Mouse (Mus musculus) megakaryocyte, embryonic 14.5 days (primary cell): ENCODE measurements around the gene Shcbp1l.

Source experiments
- FLI1 ChIP-seq: IDR thresholded peaks from 2 replicates; pipeline ENCODE4 v1.6.1; 2012; ENCODE audit warnings: low read length, inconsistent platforms, mixed read lengths
- GATA1 ChIP-seq: IDR thresholded peaks from 3 replicates; pipeline ENCODE4 v1.6.1; 2012; ENCODE audit warnings: mixed read lengths, low read length, inconsistent platforms, borderline replicate concordance

GRCm38 (mm10) chr1:153489132-153489531 is 64.2 kb downstream of the Shcbp1l start:
- TF ChIP-seq GATA1 (no peak), FLI1 (no peak)
